Comparison of ENCODE assay signal across 25 mouse cellular contexts in genomic region chr5:118188356-118188755, GRCm38 (mm10). TPM values are rescaled to one million over a fixed set of nuclear protein-coding genes. Genes with fewer than 3 reads are reported as not detected.
DNase-seq lines count a peak whose midpoint lies in the region; ATAC-seq lines count a peak whose summit lies in the region.
"Had no signal": no experiment of that assay in that cellular context is flagged by ENCODE, and none has a peak within 500 bp of the region (broad histone marks: within the 10 kb centered on the region; RNA-seq: fewer than 3 reads in every experiment).

No protein-coding gene starts in this region.

- H3K9me3 ChIP-seq in embryonic facial prominence, embryonic 11.5 days (replicated peaks; ENCODE audit: control insufficient read depth, low read length) = no peaks in the 10 kb centered on the region
- no peaks in the 10 kb centered on the region for H3K9me3 ChIP-seq in midbrain, embryonic 11.5 days (ENCODE audit: control insufficient read depth, low read length)
- H3K9me3 ChIP-seq: embryonic facial prominence, embryonic 13.5 days; forebrain, embryonic 12.5 days; forebrain, embryonic 15.5 days had no signal

- no peaks in the 10 kb centered on the region for H3K27me3 ChIP-seq in embryonic facial prominence, embryonic 11.5 days (ENCODE audit: control insufficient read depth, insufficient read depth, low read length)
- no peaks in the 10 kb centered on the region for H3K27me3 ChIP-seq in midbrain, embryonic 11.5 days (ENCODE audit: control insufficient read depth, insufficient read depth, low read length)
- H3K27me3 ChIP-seq: forebrain, embryonic 15.5 days had no signal

- H3K9ac ChIP-seq in embryonic facial prominence, embryonic 11.5 days (replicated peaks; ENCODE audit: low read length) = no peak overlapping the region
- H3K9ac ChIP-seq in midbrain, embryonic 11.5 days (ENCODE audit: low read length) = no peak overlapping the region
- H3K9ac ChIP-seq: embryonic facial prominence, embryonic 13.5 days; forebrain, embryonic 12.5 days; forebrain, embryonic 15.5 days; hindbrain, embryonic 14.5 days had no signal

- peaks cover 3% of the 10 kb centered on the region; the same call in 1 of the 2 replicates for H3K4me1 ChIP-seq in embryonic facial prominence, embryonic 11.5 days (ENCODE audit: control insufficient read depth, insufficient read depth, low read length)
- peaks cover 5% of the 10 kb centered on the region; the same call in 1 of the 2 replicates for H3K4me1 ChIP-seq in midbrain, embryonic 11.5 days (ENCODE audit: control insufficient read depth, insufficient read depth, low read length)

- H3K4me2 ChIP-seq in embryonic facial prominence, embryonic 11.5 days (ENCODE audit: low read depth, low read length) = no peak overlapping the region
- H3K4me2 ChIP-seq in midbrain, embryonic 11.5 days = no peak overlapping the region
- H3K4me2 ChIP-seq: embryonic facial prominence, embryonic 13.5 days; forebrain, embryonic 12.5 days; forebrain, embryonic 15.5 days; heart, embryonic 11.5 days; hindbrain, embryonic 14.5 days had no signal

- WGBS in embryonic facial prominence, embryonic 11.5 days = 26% methylated on average over 6 of the region's 6 CpGs
- WGBS in midbrain, embryonic 11.5 days = 69% methylated on average over 6 of the region's 6 CpGs

- DNase-seq in embryo, embryonic 10 days (ENCODE audit: low spot score) = peak; percentile 39
- DNase-seq in embryo, embryonic 9.5 days (ENCODE audit: extremely low spot score) = no peak
- peak; percentile 58 for DNase-seq in embryo, embryonic 10.5 days (ENCODE audit: low spot score)
- peak; percentile 75 for DNase-seq in embryonic facial prominence, embryonic 11.5 days (ENCODE audit: low spot score)
- no peak for DNase-seq in gastrocnemius, postnatal 10 days
- DNase-seq in midbrain, embryonic 11.5 days (ENCODE audit: low spot score, missing footprints) = no peak
- DNase-seq: adrenal gland, adult 8-10 months; adrenal gland, postnatal 25 days; cerebellum, adult 11-12 months; cerebellum, adult 8-10 months; cerebellum, postnatal 10 days; cerebellum, postnatal 36 days; gastrocnemius, postnatal 14 days; heart, adult 11 months had no signal

- no peak overlapping the region for H3K27ac ChIP-seq in embryonic facial prominence, embryonic 11.5 days (replicated peaks; ENCODE audit: low read depth, low read length)
- no peak overlapping the region for H3K27ac ChIP-seq in midbrain, embryonic 11.5 days (ENCODE audit: low read depth, low read length)
- H3K27ac ChIP-seq: embryonic facial prominence, embryonic 13.5 days; forebrain, embryonic 12.5 days; forebrain, embryonic 15.5 days; hindbrain, embryonic 14.5 days; hindbrain, postnatal 0 days had no signal

- H3K4me3 ChIP-seq in embryonic facial prominence, embryonic 11.5 days (ENCODE audit: low read depth, low read length) = no peak overlapping the region
- no peak overlapping the region for H3K4me3 ChIP-seq in midbrain, embryonic 11.5 days (ENCODE audit: low read depth, low read length)
- H3K4me3 ChIP-seq: embryonic facial prominence, embryonic 13.5 days; erythroblast, embryonic 14.5 days; forebrain, embryonic 12.5 days; forebrain, embryonic 15.5 days had no signal

- no peaks in the 10 kb centered on the region for H3K36me3 ChIP-seq in embryonic facial prominence, embryonic 11.5 days (replicated peaks; ENCODE audit: control insufficient read depth, insufficient read depth, low read depth, low read length)
- H3K36me3 ChIP-seq in midbrain, embryonic 11.5 days (ENCODE audit: control insufficient read depth, insufficient read depth, low read length) = no peaks in the 10 kb centered on the region
- H3K36me3 ChIP-seq: embryonic facial prominence, embryonic 13.5 days; forebrain, embryonic 12.5 days; forebrain, embryonic 15.5 days had no signal

- no peak for ATAC-seq in embryonic facial prominence, embryonic 11.5 days (replicated peaks; ENCODE audit: insufficient number of reproducible peaks, low FRiP score, low TSS enrichment, low read depth)
- ATAC-seq in midbrain, embryonic 11.5 days (ENCODE audit: low FRiP score) = no peak
- ATAC-seq: activated CD4-positive, CD25-positive, alpha-beta regulatory T cell, adult 4 months; forebrain, embryonic 15.5 days; hindbrain, postnatal 0 days; intestine, postnatal 0 days had no signal

RNA-seq across cellular contexts. Expression of gene Hrk, which starts 23.9 kb away (rescaled TPM):
- polyA plus RNA-seq in embryonic facial prominence, embryonic 11.5 days (2014; fragmentation: Nextera tagmentation; extraction: Ambion mirVana) = 0.38 and 0.49 TPM in 2 replicates
- under 1 TPM in 1 of 2 experiments, not detected in 1; 0.12 TPM for total RNA-seq in gastrocnemius, postnatal 10 days (2021)
- polyA plus RNA-seq in midbrain, embryonic 11.5 days (2014; fragmentation: Nextera tagmentation; extraction: Ambion mirVana) = 0.08 and 0.18 TPM in 2 replicates
- total RNA-seq: gastrocnemius, postnatal 4 days; hematopoietic stem cell, adult 5-6 weeks had no signal
- polyA plus RNA-seq: erythroblast, embryonic 14.5 days; heart, embryonic 11.5 days had no signal

RNA-seq across cellular contexts. Expression of gene Fbxw8, which starts 33.1 kb away (rescaled TPM):
- polyA plus RNA-seq in embryonic facial prominence, embryonic 11.5 days (2014; fragmentation: Nextera tagmentation; extraction: Ambion mirVana) = 22.2 and 22.3 TPM in 2 replicates
- total RNA-seq in gastrocnemius, postnatal 10 days (2021) = 10 to 100 TPM; 32.8 to 33.5 TPM
- 16.5 and 21.1 TPM in 2 replicates for polyA plus RNA-seq in midbrain, embryonic 11.5 days (2014; fragmentation: Nextera tagmentation; extraction: Ambion mirVana)

RNA-seq across cellular contexts. Expression of gene Rnft2, which starts 56.6 kb away (rescaled TPM):
- 4.3 TPM in 2 replicates for polyA plus RNA-seq in embryonic facial prominence, embryonic 11.5 days (2014; fragmentation: Nextera tagmentation; extraction: Ambion mirVana)
- total RNA-seq in gastrocnemius, postnatal 10 days (2021) = 1 to 10 TPM; 1.6 to 1.9 TPM
- polyA plus RNA-seq in midbrain, embryonic 11.5 days (2014; fragmentation: Nextera tagmentation; extraction: Ambion mirVana) = 4.3 and 5.8 TPM in 2 replicates
- total RNA-seq: hematopoietic stem cell, adult 5-6 weeks had no signal
- polyA plus RNA-seq: erythroblast, embryonic 14.5 days had no signal

RNA-seq across cellular contexts. Expression of gene 2410131K14Rik, which starts 56.7 kb away (rescaled TPM):
- 10.8 and 11.6 TPM in 2 replicates for polyA plus RNA-seq in embryonic facial prominence, embryonic 11.5 days (2014; fragmentation: Nextera tagmentation; extraction: Ambion mirVana)
- total RNA-seq in gastrocnemius, postnatal 10 days (2021) = 1 to 10 TPM; 3.2 TPM
- 10.3 and 11.1 TPM in 2 replicates for polyA plus RNA-seq in midbrain, embryonic 11.5 days (2014; fragmentation: Nextera tagmentation; extraction: Ambion mirVana)
- polyA plus RNA-seq: erythroblast, embryonic 14.5 days had no signal

Comparison
In these comparisons a context has a peak if more than half of its experiments do, and no peak if none do; other contexts are left out.
1. DNase-seq: peak in embryo, embryonic 10 days (single experiment), embryo, embryonic 10.5 days (single experiment) and embryonic facial prominence, embryonic 11.5 days (single experiment); none in embryo, embryonic 9.5 days (single experiment), gastrocnemius, postnatal 10 days (single experiment) and midbrain, embryonic 11.5 days (single experiment).